Mouse (Mus musculus) liver, adult 2 months (tissue): ENCODE data around the gene Olfr1156. TPM values are rescaled to one million over a fixed set of nuclear protein-coding genes. Genes with fewer than 3 reads are reported as not detected.

ENCODE experiments used
- DNase-seq: peaks from one replicate; pipeline ENCODE4 v3.0.0-alpha.2; 2011; ENCODE audit warnings: low read depth, low spot score; ENCODE audit errors: extremely low read depth
- H3K27ac ChIP-seq: fragments of 200-500 bp; replicated peaks from 2 replicates; pipeline ENCODE4 v1.5.1; 2012; ENCODE audit warnings: low read depth, mild to moderate bottlenecking, control low read depth, inconsistent platforms, low read length; ENCODE audit not compliant: insufficient read depth
- H3K27me3 ChIP-seq: fragments of 200-500 bp; 2 replicates; pipeline ENCODE4 v1.6.1; 2012; ENCODE audit warnings: mild to moderate bottlenecking, moderate library complexity, low read length, inconsistent platforms; ENCODE audit not compliant: control insufficient read depth, insufficient read depth
- H3K36me3 ChIP-seq: fragments of 200-500 bp; 2 replicates; pipeline ENCODE4 v1.6.1; 2012; ENCODE audit warnings: low read length, inconsistent platforms; ENCODE audit not compliant: control insufficient read depth, insufficient read depth
- H3K4me1 ChIP-seq: fragments of 200-500 bp; 2 replicates; pipeline ENCODE4 v1.6.1; 2011; ENCODE audit warnings: low read length; ENCODE audit not compliant: control insufficient read depth, insufficient read depth
- H3K4me3 ChIP-seq: fragments of 200-500 bp; 2 replicates; pipeline ENCODE4 v1.5.1; 2011; ENCODE audit warnings: low read depth, mild to moderate bottlenecking, control low read depth, low read length, moderate library complexity; ENCODE audit not compliant: insufficient read depth
- H3K79me2 ChIP-seq: fragments of 200-500 bp; 2 replicates; pipeline ENCODE4 v1.6.1; 2012; ENCODE audit warnings: inconsistent platforms, mild to moderate bottlenecking, low read length, moderate library complexity; ENCODE audit not compliant: control insufficient read depth, insufficient read depth
- H3K9ac ChIP-seq: fragments of 200-500 bp; 2 replicates; pipeline ENCODE4 v1.6.1; 2012; ENCODE audit warnings: low read depth, mild to moderate bottlenecking, control low read depth, inconsistent platforms, low read length
- CTCF ChIP-seq: fragments of 200-500 bp; IDR thresholded peaks from 2 replicates; pipeline ENCODE4 v1.5.1; 2011; ENCODE audit warnings: low read depth, low read length, control low read depth
- POLR2A ChIP-seq: fragments of 200-500 bp; IDR thresholded peaks from 2 replicates; pipeline ENCODE4 v1.6.1; 2011; ENCODE audit warnings: low read length, control low read depth; ENCODE audit not compliant: insufficient read depth; ENCODE audit errors: extremely low read depth
- WGBS: fragments of 180-500 bp; shearing (Covaris S2); methylation state at CpG from one replicate; pipeline ENCODE4 v1.1.7; 2018; 5-methylcytosine and 5-hydroxymethylcytosine counted together
- polyA plus RNA-seq: library from polyadenylated mRNA; depleted of rRNA; stranded (reverse); fragments of >200 nt; gene quantifications from 2 replicates; pipeline ENCODE4 v1.2.3, GENCODE M21; 2012; rRNA removed
- total RNA-seq: library from RNA; depleted of rRNA; stranded (reverse); fragments of >200 nt; gene quantifications from 2 replicates; pipeline ENCODE4 v1.2.3, GENCODE M21; 2014; rRNA removed

The Olfr1156 gene
- not detected in 2 replicates for total RNA-seq
- not detected in 2 replicates for polyA plus RNA-seq

GRCm38 (mm10) chr2:87953000-87953399, at the start of gene Olfr1156:
Gene Olfr1156, minus strand, starts transcription at chr2:87953100.
- DNase-seq = no peak
- no peak for TF ChIP-seq POLR2A
- TF ChIP-seq CTCF = no peak
- Histone ChIP-seq H3K4me3 (no peak within 1 kb of the TSS), H3K36me3 (no peaks in the 10 kb centered on the region), H3K9ac (no peak within 1 kb of the TSS), H3K27ac (no peak within 1 kb of the TSS), H3K79me2 (no peaks in the 10 kb centered on the region), H3K27me3 (no peaks in the 10 kb centered on the region), H3K4me1 (no peaks in the 10 kb centered on the region)

DNA sequence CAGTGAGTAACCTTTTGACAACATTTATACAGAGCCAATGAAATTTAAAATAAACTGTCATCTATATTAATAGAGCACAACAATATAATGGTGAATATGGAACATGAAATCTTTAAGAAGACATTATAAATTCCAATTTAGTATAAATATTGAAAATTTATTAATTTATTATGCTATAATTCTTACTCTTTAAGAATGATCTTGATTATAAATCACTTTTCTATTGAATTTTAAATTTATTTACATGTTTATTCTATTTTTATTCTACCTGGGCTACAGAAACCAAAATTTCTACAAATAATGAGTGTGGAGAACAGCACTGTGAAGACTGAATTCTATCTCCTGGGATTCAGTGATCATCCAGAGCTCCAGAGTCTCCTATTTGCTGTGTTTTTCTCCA, 36.9 kb upstream of the Olfr1156 start, which contains the start of gene Olfr1158:
Gene Olfr1158, plus strand, starts transcription at position 301 of the 400 bp plus-strand sequence.
- no peaks in the 10 kb centered on the region for H3K4me1 ChIP-seq
- H3K79me2 ChIP-seq = no peaks in the 10 kb centered on the region
- TF ChIP-seq POLR2A (no peak), CTCF (no peak)
- H3K36me3 ChIP-seq = no peaks in the 10 kb centered on the region
- DNase-seq = no peak
- H3K9ac ChIP-seq = no peak within 1 kb of the TSS
- H3K27me3 ChIP-seq = no peaks in the 10 kb centered on the region
- no peak within 1 kb of the TSS for H3K27ac ChIP-seq
- no peak within 1 kb of the TSS for H3K4me3 ChIP-seq

DNA sequence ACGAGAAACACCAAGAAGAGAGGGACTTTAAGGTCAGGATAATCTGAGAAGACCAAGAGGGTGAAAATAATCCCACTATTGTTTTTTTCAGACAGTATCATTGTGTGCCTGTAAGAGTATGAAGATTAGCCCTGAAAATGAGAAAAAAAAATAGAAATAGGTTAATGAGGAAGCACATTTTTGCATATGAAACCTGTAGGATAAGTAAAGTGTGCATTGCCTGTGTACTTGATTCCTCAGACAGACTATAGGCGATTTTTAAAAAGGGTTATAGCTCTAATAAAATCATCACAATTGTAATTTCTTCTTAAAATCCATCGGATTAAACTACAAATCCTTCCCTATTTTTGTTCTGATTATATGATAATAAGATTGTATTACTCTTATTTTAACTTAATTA, 21.7 kb upstream of the Olfr1156 start, which contains the start of gene Olfr74:
Gene Olfr74, minus strand, starts transcription at position 101 of the 400 bp plus-strand sequence.
- no peak for DNase-seq
- H3K79me2 ChIP-seq = no peaks in the 10 kb centered on the region
- 73% methylated on average over 3 of the region's 3 CpGs for WGBS
- no peak within 1 kb of the TSS for H3K4me3 ChIP-seq
- H3K36me3 ChIP-seq = no peaks in the 10 kb centered on the region
- H3K9ac ChIP-seq = no peak within 1 kb of the TSS
- TF ChIP-seq CTCF (no peak), POLR2A (no peak)
- no peaks in the 10 kb centered on the region for H3K27me3 ChIP-seq
- H3K27ac ChIP-seq = no peak within 1 kb of the TSS
- no peaks in the 10 kb centered on the region for H3K4me1 ChIP-seq

DNA sequence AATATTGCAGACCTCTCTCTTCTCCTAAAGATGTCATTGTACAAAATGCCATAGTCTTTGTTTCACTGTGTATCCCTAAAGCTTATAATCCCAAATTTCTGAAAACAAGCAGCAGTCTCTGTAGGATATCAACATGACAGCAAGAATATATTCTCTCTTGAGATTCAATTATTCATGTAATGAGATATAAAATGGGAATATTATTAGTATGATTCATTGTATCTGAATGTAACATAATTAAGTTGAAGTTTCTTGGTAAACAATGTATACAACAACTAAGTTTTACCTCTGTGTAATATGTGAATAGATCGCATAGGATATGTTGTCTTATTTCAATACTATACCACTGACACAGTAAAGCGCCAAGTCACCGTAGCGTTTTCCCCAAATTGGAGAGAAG, 15.3 kb upstream of the Olfr1156 start, which contains the start of gene Olfr1157:
Gene Olfr1157, minus strand, starts transcription at position 101 of the 400 bp plus-strand sequence.
- Histone ChIP-seq H3K9ac (no peak within 1 kb of the TSS), H3K79me2 (no peaks in the 10 kb centered on the region), H3K27me3 (no peaks in the 10 kb centered on the region), H3K4me1 (no peaks in the 10 kb centered on the region), H3K4me3 (no peak within 1 kb of the TSS), H3K27ac (no peak within 1 kb of the TSS), H3K36me3 (no peaks in the 10 kb centered on the region)
- no peak for DNase-seq
- TF ChIP-seq POLR2A (no peak), CTCF (no peak)
- 97% methylated on average over 4 of the region's 4 CpGs for WGBS

DNA sequence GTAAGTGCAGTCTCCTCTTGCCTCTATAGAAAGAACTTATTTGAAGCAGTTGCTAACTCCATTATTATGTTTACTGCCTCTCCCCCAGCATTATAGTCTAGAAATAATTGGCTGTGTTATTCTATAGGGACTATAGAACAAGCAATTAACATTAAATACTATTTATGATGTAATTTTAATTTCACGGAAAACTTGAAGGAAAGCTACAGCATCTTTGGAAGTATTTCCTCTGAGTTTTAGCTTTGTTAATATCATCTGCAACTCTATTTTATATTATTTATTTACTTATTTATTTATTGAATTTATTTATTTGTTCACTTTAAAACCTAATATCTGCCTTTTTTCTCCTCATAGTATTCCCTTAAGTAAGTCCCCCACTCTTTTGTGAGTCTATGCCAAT, 7.9 kb downstream of the Olfr1156 start, which contains the start of gene Olfr1155:
Gene Olfr1155, minus strand, starts transcription at position 101 of the 400 bp plus-strand sequence.
- H3K27ac ChIP-seq = no peak within 1 kb of the TSS
- H3K79me2 ChIP-seq = no peaks in the 10 kb centered on the region
- H3K4me3 ChIP-seq = no peak within 1 kb of the TSS
- TF ChIP-seq CTCF (no peak), POLR2A (no peak)
- H3K36me3 ChIP-seq = no peaks in the 10 kb centered on the region
- no peak for DNase-seq
- H3K4me1 ChIP-seq = no peaks in the 10 kb centered on the region
- 98% methylated on average over 1 of the region's 1 CpGs for WGBS
- no peaks in the 10 kb centered on the region for H3K27me3 ChIP-seq
- H3K9ac ChIP-seq = no peak within 1 kb of the TSS

- H3K9ac ChIP-seq = no peak within 1 kb of the TSS
- no peak within 1 kb of the TSS for H3K4me3 ChIP-seq
- H3K79me2 ChIP-seq = no peaks in the 10 kb centered on the region
- TF ChIP-seq CTCF (no peak), POLR2A (no peak)
- H3K36me3 ChIP-seq = no peaks in the 10 kb centered on the region
- no peaks in the 10 kb centered on the region for H3K4me1 ChIP-seq
- 46% methylated on average over 1 of the region's 1 CpGs for WGBS
- DNase-seq = no peak
- H3K27ac ChIP-seq = no peak within 1 kb of the TSS
- H3K27me3 ChIP-seq = no peaks in the 10 kb centered on the region
Observed at GRCm38 (mm10) chr2:87905066-87905465, 47.8 kb downstream of the Olfr1156 start, which contains the start of gene Olfr1154. Gene Olfr1154, minus strand, starts transcription at chr2:87905166.

Other genes with a start within 250 kb of the Olfr1156 start
- not detected in 2 replicates for gene Olfr1137, start 239.9 kb downstream of the Olfr1156 start, total RNA-seq
- gene Olfr1137, start 239.9 kb downstream of the Olfr1156 start, polyA plus RNA-seq = not detected in 2 replicates
- gene Olfr1138, start 213.1 kb downstream of the Olfr1156 start, total RNA-seq = not detected in 2 replicates
- not detected in 2 replicates for gene Olfr1138, start 213.1 kb downstream of the Olfr1156 start, polyA plus RNA-seq
- not detected in 2 replicates for gene Olfr1140, start 209.3 kb downstream of the Olfr1156 start, total RNA-seq
- gene Olfr1140, start 209.3 kb downstream of the Olfr1156 start, polyA plus RNA-seq = not detected in 2 replicates
- not detected in 2 replicates for gene Olfr1141, start 199.1 kb downstream of the Olfr1156 start, total RNA-seq
- not detected in 2 replicates for gene Olfr1141, start 199.1 kb downstream of the Olfr1156 start, polyA plus RNA-seq
- gene Olfr152, start 173.6 kb downstream of the Olfr1156 start, total RNA-seq = not detected in 2 replicates
- gene Olfr152, start 173.6 kb downstream of the Olfr1156 start, polyA plus RNA-seq = not detected in 2 replicates
- gene Olfr1143, start 152.5 kb downstream of the Olfr1156 start, total RNA-seq = not detected in 2 replicates
- gene Olfr1143, start 152.5 kb downstream of the Olfr1156 start, polyA plus RNA-seq = not detected in 2 replicates
- not detected in 2 replicates for gene Olfr1145, start 143.3 kb downstream of the Olfr1156 start, total RNA-seq
- gene Olfr1145, start 143.3 kb downstream of the Olfr1156 start, polyA plus RNA-seq = not detected in 2 replicates
- gene Olfr1148, start 122.6 kb downstream of the Olfr1156 start, total RNA-seq = not detected in 2 replicates
- not detected in 2 replicates for gene Olfr1148, start 122.6 kb downstream of the Olfr1156 start, polyA plus RNA-seq
- not detected in 2 replicates for gene Olfr1150-ps1, start 109.1 kb downstream of the Olfr1156 start, total RNA-seq
- not detected in 2 replicates for gene Olfr1150-ps1, start 109.1 kb downstream of the Olfr1156 start, polyA plus RNA-seq
- not detected in 2 replicates for gene Olfr1151, start 97.2 kb downstream of the Olfr1156 start, total RNA-seq
- gene Olfr1151, start 97.2 kb downstream of the Olfr1156 start, polyA plus RNA-seq = not detected in 2 replicates
- gene Olfr1152, start 86.6 kb downstream of the Olfr1156 start, total RNA-seq = not detected in 2 replicates
- gene Olfr1152, start 86.6 kb downstream of the Olfr1156 start, polyA plus RNA-seq = not detected in 2 replicates
- gene Olfr1153, start 58.1 kb downstream of the Olfr1156 start, total RNA-seq = not detected in 2 replicates
- not detected in 2 replicates for gene Olfr1153, start 58.1 kb downstream of the Olfr1156 start, polyA plus RNA-seq
- not detected in 2 replicates for gene Olfr1154, start 47.9 kb downstream of the Olfr1156 start, total RNA-seq
- gene Olfr1154, start 47.9 kb downstream of the Olfr1156 start, polyA plus RNA-seq = not detected in 2 replicates
- gene Olfr1155, start 8.0 kb downstream of the Olfr1156 start, total RNA-seq = not detected in 2 replicates
- gene Olfr1155, start 8.0 kb downstream of the Olfr1156 start, polyA plus RNA-seq = not detected in 2 replicates
- gene Olfr1157, start 15.2 kb upstream of the Olfr1156 start, total RNA-seq = not detected in 2 replicates
- gene Olfr1157, start 15.2 kb upstream of the Olfr1156 start, polyA plus RNA-seq = not detected in 2 replicates
- gene Olfr74, start 21.6 kb upstream of the Olfr1156 start, total RNA-seq = not detected in 2 replicates
- not detected in 2 replicates for gene Olfr74, start 21.6 kb upstream of the Olfr1156 start, polyA plus RNA-seq
- not detected in 2 replicates for gene Olfr1158, start 37.0 kb upstream of the Olfr1156 start, total RNA-seq
- not detected in 2 replicates for gene Olfr1158, start 37.0 kb upstream of the Olfr1156 start, polyA plus RNA-seq
- not detected in 2 replicates for gene Olfr1160, start 55.2 kb upstream of the Olfr1156 start, total RNA-seq
- gene Olfr1160, start 55.2 kb upstream of the Olfr1156 start, polyA plus RNA-seq = not detected in 2 replicates
- not detected in 2 replicates for gene Olfr1161, start 69.7 kb upstream of the Olfr1156 start, total RNA-seq
- gene Olfr1161, start 69.7 kb upstream of the Olfr1156 start, polyA plus RNA-seq = not detected in 2 replicates
- not detected in 2 replicates for gene Olfr73, start 84.6 kb upstream of the Olfr1156 start, total RNA-seq
- not detected in 2 replicates for gene Olfr73, start 84.6 kb upstream of the Olfr1156 start, polyA plus RNA-seq
- gene Olfr1162, start 98.0 kb upstream of the Olfr1156 start, total RNA-seq = not detected in 2 replicates
- not detected in 2 replicates for gene Olfr1162, start 98.0 kb upstream of the Olfr1156 start, polyA plus RNA-seq
- gene Olfr1163, start 118.7 kb upstream of the Olfr1156 start, total RNA-seq = not detected in 2 replicates
- gene Olfr1163, start 118.7 kb upstream of the Olfr1156 start, polyA plus RNA-seq = not detected in 2 replicates
- not detected in 2 replicates for gene Olfr1164, start 140.9 kb upstream of the Olfr1156 start, total RNA-seq
- not detected in 2 replicates for gene Olfr1164, start 140.9 kb upstream of the Olfr1156 start, polyA plus RNA-seq
- gene Olfr1166, start 175.2 kb upstream of the Olfr1156 start, total RNA-seq = not detected in 2 replicates
- not detected in 2 replicates for gene Olfr1166, start 175.2 kb upstream of the Olfr1156 start, polyA plus RNA-seq
- gene Olfr1167, start 202.1 kb upstream of the Olfr1156 start, total RNA-seq = not detected in 2 replicates
- gene Olfr1167, start 202.1 kb upstream of the Olfr1156 start, polyA plus RNA-seq = not detected in 2 replicates
- gene Olfr1168, start 228.8 kb upstream of the Olfr1156 start, total RNA-seq = not detected in 2 replicates
- gene Olfr1168, start 228.8 kb upstream of the Olfr1156 start, polyA plus RNA-seq = not detected in 2 replicates